Mouse (Mus musculus): ENCODE data around the gene Nckipsd. TPM values are rescaled to one million over a fixed set of nuclear protein-coding genes. Genes with fewer than 3 reads are reported as not detected.

The Nckipsd gene
- polyA plus RNA-seq, 1 experiment from 2014 or later, result 19.0 TPM

- 93% methylated on average over 8 of the region's 8 CpGs for WGBS
- ATAC-seq (ENCODE audit: insufficient number of reproducible peaks, low FRiP score, low TSS enrichment, low read depth), result no peak
- Histone ChIP-seq H3K4me1 (peaks cover 17% of the 10 kb centered on the region), H3K9ac (no peak overlapping the region), H3K27ac (no peak overlapping the region), H3K27me3 (no peaks in the 10 kb centered on the region), H3K4me2 (no peak overlapping the region), H3K4me3 (no peak overlapping the region), H3K9me3 (no peaks in the 10 kb centered on the region), H3K36me3 (peaks cover 60% of the 10 kb centered on the region)
Measured at GRCm38 (mm10) chr9:108805768-108806167, 2.4 kb upstream of the Nckipsd start.

- no peaks in the 10 kb centered on the region for H3K27me3 ChIP-seq
- no peak overlapping the region for H3K4me2 ChIP-seq
- peaks cover 58% of the 10 kb centered on the region for H3K36me3 ChIP-seq
- H3K27ac ChIP-seq, result no peak overlapping the region
- no peaks in the 10 kb centered on the region for H3K9me3 ChIP-seq
- H3K9ac ChIP-seq, result no peak overlapping the region
- ATAC-seq (ENCODE audit: insufficient number of reproducible peaks, low FRiP score, low TSS enrichment, low read depth), result no peak
- peaks cover 17% of the 10 kb centered on the region for H3K4me1 ChIP-seq
- no peak overlapping the region for H3K4me3 ChIP-seq
Measured at GRCm38 (mm10) chr9:108806379-108806778, 1.8 kb upstream of the Nckipsd start.

- Histone ChIP-seq H3K4me2 (no peak overlapping the region), H3K9me3 (no peaks in the 10 kb centered on the region), H3K4me3 (no peak overlapping the region), H3K27me3 (no peaks in the 10 kb centered on the region), H3K4me1 (peaks cover 17% of the 10 kb centered on the region), H3K27ac (peak overlapping the region; percentile 23; the same call in 1 of the 2 replicates), H3K9ac (no peak overlapping the region), H3K36me3 (peaks cover 58% of the 10 kb centered on the region)
- 81% methylated on average over 1 of the region's 1 CpGs for WGBS
- ATAC-seq (ENCODE audit: insufficient number of reproducible peaks, low FRiP score, low TSS enrichment, low read depth), result no peak
Measured at GRCm38 (mm10) chr9:108806831-108807230, 1.3 kb upstream of the Nckipsd start.

- no peak overlapping the region for H3K4me2 ChIP-seq
- peak overlapping the region; percentile 38; the same call in 1 of the 2 replicates for H3K27ac ChIP-seq
- peaks cover 17% of the 10 kb centered on the region for H3K4me1 ChIP-seq
- peak overlapping the region; percentile 90; the same call in 1 of the 2 replicates for H3K4me3 ChIP-seq
- H3K36me3 ChIP-seq, result peaks cover 58% of the 10 kb centered on the region
- H3K9me3 ChIP-seq, result no peaks in the 10 kb centered on the region
- no peaks in the 10 kb centered on the region for H3K27me3 ChIP-seq
- no peak overlapping the region for H3K9ac ChIP-seq
- WGBS, result 72% methylated on average over 5 of the region's 5 CpGs
- ATAC-seq (ENCODE audit: insufficient number of reproducible peaks, low FRiP score, low TSS enrichment, low read depth), result peak; percentile 9; the same call in 1 of the 2 replicates
Measured at GRCm38 (mm10) chr9:108807674-108808073, 494 bp upstream of the Nckipsd start.

GRCm38 (mm10) chr9:108809188-108809587 is 1.0 kb downstream of the Nckipsd start:
- ATAC-seq (ENCODE audit: insufficient number of reproducible peaks, low FRiP score, low TSS enrichment, low read depth), result no peak
- Histone ChIP-seq H3K36me3 (peaks cover 55% of the 10 kb centered on the region), H3K27me3 (no peaks in the 10 kb centered on the region), H3K9me3 (no peaks in the 10 kb centered on the region), H3K4me2 (peak overlapping the region; percentile 88), H3K4me1 (peaks cover 17% of the 10 kb centered on the region), H3K4me3 (peak overlapping the region; percentile 90), H3K27ac (no peak overlapping the region), H3K9ac (no peak overlapping the region)
- 60% methylated on average over 5 of the region's 5 CpGs for WGBS

- Histone ChIP-seq H3K27me3 (no peaks in the 10 kb centered on the region), H3K9ac (no peak overlapping the region), H3K27ac (no peak overlapping the region), H3K4me3 (no peak overlapping the region), H3K9me3 (no peaks in the 10 kb centered on the region), H3K4me2 (no peak overlapping the region), H3K36me3 (peaks cover 55% of the 10 kb centered on the region), H3K4me1 (peaks cover 17% of the 10 kb centered on the region)
- ATAC-seq (ENCODE audit: insufficient number of reproducible peaks, low FRiP score, low TSS enrichment, low read depth), result no peak
- WGBS, result 85% methylated on average over 6 of the region's 6 CpGs
Measured at GRCm38 (mm10) chr9:108809723-108810122, 1.6 kb downstream of the Nckipsd start.

GRCm38 (mm10) chr9:108810516-108810915 is 2.3 kb downstream of the Nckipsd start:
- Histone ChIP-seq H3K4me2 (no peak overlapping the region), H3K27me3 (no peaks in the 10 kb centered on the region), H3K9me3 (no peaks in the 10 kb centered on the region), H3K4me1 (peaks cover 17% of the 10 kb centered on the region), H3K4me3 (no peak overlapping the region), H3K36me3 (peaks cover 55% of the 10 kb centered on the region), H3K9ac (no peak overlapping the region), H3K27ac (no peak overlapping the region)
- 84% methylated on average over 5 of the region's 5 CpGs for WGBS
- ATAC-seq (ENCODE audit: insufficient number of reproducible peaks, low FRiP score, low TSS enrichment, low read depth), result no peak

GRCm38 (mm10) chr9:108815557-108815956 is 7.4 kb downstream of the Nckipsd start:
- no peak overlapping the region for H3K9ac ChIP-seq
- WGBS, result 83% methylated on average over 7 of the region's 7 CpGs
- ATAC-seq (ENCODE audit: insufficient number of reproducible peaks, low FRiP score, low TSS enrichment, low read depth), result no peak
- no peak overlapping the region for H3K4me3 ChIP-seq
- no peaks in the 10 kb centered on the region for H3K9me3 ChIP-seq
- peaks cover 5% of the 10 kb centered on the region; the same call in 1 of the 2 replicates for H3K27me3 ChIP-seq
- no peak overlapping the region for H3K27ac ChIP-seq
- peaks cover 68% of the 10 kb centered on the region for H3K36me3 ChIP-seq
- no peak overlapping the region for H3K4me2 ChIP-seq
- no peaks in the 10 kb centered on the region for H3K4me1 ChIP-seq

- no peak overlapping the region for H3K4me3 ChIP-seq
- H3K4me1 ChIP-seq, result no peaks in the 10 kb centered on the region
- H3K27me3 ChIP-seq, result peaks cover 21% of the 10 kb centered on the region
- H3K27ac ChIP-seq, result no peak overlapping the region
- H3K36me3 ChIP-seq, result peaks cover 41% of the 10 kb centered on the region
- no peaks in the 10 kb centered on the region for H3K9me3 ChIP-seq
- WGBS, result 62% methylated on average over 3 of the region's 3 CpGs
- no peak overlapping the region for H3K9ac ChIP-seq
- ATAC-seq (ENCODE audit: insufficient number of reproducible peaks, low FRiP score, low TSS enrichment, low read depth), result no peak
- H3K4me2 ChIP-seq, result no peak overlapping the region
Measured at GRCm38 (mm10) chr9:108819495-108819894, 11.3 kb downstream of the Nckipsd start.

- Histone ChIP-seq H3K4me2 (no peak overlapping the region), H3K9ac (no peak overlapping the region), H3K36me3 (peaks cover 35% of the 10 kb centered on the region), H3K4me3 (no peak overlapping the region), H3K9me3 (no peaks in the 10 kb centered on the region), H3K4me1 (no peaks in the 10 kb centered on the region), H3K27ac (no peak overlapping the region), H3K27me3 (peaks cover 27% of the 10 kb centered on the region)
- ATAC-seq (ENCODE audit: insufficient number of reproducible peaks, low FRiP score, low TSS enrichment, low read depth), result no peak
- 59% methylated on average over 5 of the region's 5 CpGs for WGBS
Measured at GRCm38 (mm10) chr9:108820077-108820476, 11.9 kb downstream of the Nckipsd start.

GRCm38 (mm10) chr9:108824144-108824685 is 16.0 kb downstream of the Nckipsd start:
- no peak overlapping the region for H3K9ac ChIP-seq
- H3K27ac ChIP-seq, result no peak overlapping the region
- 7% methylated on average over 25 of the region's 25 CpGs for WGBS
- no peak overlapping the region for H3K4me2 ChIP-seq
- ATAC-seq (ENCODE audit: insufficient number of reproducible peaks, low FRiP score, low TSS enrichment, low read depth), result no peak
- peaks cover 69% of the 10 kb centered on the region for H3K27me3 ChIP-seq
- H3K4me1 ChIP-seq, result peaks cover 23% of the 10 kb centered on the region
- H3K9me3 ChIP-seq, result no peaks in the 10 kb centered on the region
- H3K4me3 ChIP-seq, result no peak overlapping the region
- H3K36me3 ChIP-seq, result no peaks in the 10 kb centered on the region

- Histone ChIP-seq H3K36me3 (no peaks in the 10 kb centered on the region), H3K4me2 (no peak overlapping the region), H3K4me3 (no peak overlapping the region), H3K9ac (no peak overlapping the region), H3K9me3 (no peaks in the 10 kb centered on the region), H3K27ac (no peak overlapping the region), H3K27me3 (peaks cover 75% of the 10 kb centered on the region), H3K4me1 (peaks cover 23% of the 10 kb centered on the region)
- ATAC-seq (ENCODE audit: insufficient number of reproducible peaks, low FRiP score, low TSS enrichment, low read depth), result no peak
- WGBS, result 1% methylated on average over 31 of the region's 31 CpGs
Measured at GRCm38 (mm10) chr9:108824755-108825413, 16.7 kb downstream of the Nckipsd start.
